Mouse (Mus musculus) heart, postnatal 0 days (tissue): ENCODE results near the gene Alyref. TPM values are rescaled to one million over a fixed set of nuclear protein-coding genes. Genes with fewer than 3 reads are reported as not detected.
A peak's percentile ranks its signal among the peaks of the same experiment; 100 is the strongest.

Experiments used
- ATAC-seq: fragments of 200-750 bp; cut with Nextera tagmentation; 2 replicates; pipeline ENCODE4 v1.8.0; 2017; ENCODE audit warnings: low read depth, moderate number of reproducible peaks, moderate library complexity; ENCODE audit not compliant: insufficient read depth
- DNase-seq: peaks from one replicate; pipeline ENCODE4 v3.0.0-alpha.2; 2016; ENCODE audit warnings: low spot score
- H3K27ac ChIP-seq: fragments of 300-500 bp; sonication (generic); 2 replicates; pipeline ENCODE4 v1.5.1; 2014; ENCODE audit warnings: low read depth, mild to moderate bottlenecking
- H3K27me3 ChIP-seq: fragments of 300-500 bp; sonication (generic); 2 replicates; pipeline ENCODE4 v1.6.1; 2014; ENCODE audit warnings: low read length, mixed read lengths; ENCODE audit not compliant: control insufficient read depth, insufficient read depth
- H3K36me3 ChIP-seq: fragments of 300-500 bp; sonication (generic); replicated peaks from 2 replicates; pipeline ENCODE4 v1.6.1; 2014; ENCODE audit warnings: low read length, mixed read lengths; ENCODE audit not compliant: control insufficient read depth, insufficient read depth
- H3K4me1 ChIP-seq: fragments of 300-500 bp; sonication (generic); 2 replicates; pipeline ENCODE4 v1.6.1; 2014; ENCODE audit warnings: antibody characterized with exemption; ENCODE audit not compliant: control insufficient read depth, insufficient read depth
- H3K4me2 ChIP-seq: fragments of 300-500 bp; sonication (generic); 2 replicates; pipeline ENCODE4 v1.6.1; 2014; ENCODE audit warnings: low read depth, mild to moderate bottlenecking, low read length, moderate library complexity
- H3K4me3 ChIP-seq: fragments of 300-500 bp; sonication (generic); 2 replicates; pipeline ENCODE4 v1.5.1; 2014; ENCODE audit warnings: low read depth, low read length
- H3K9ac ChIP-seq: fragments of 300-500 bp; sonication (generic); replicated peaks from 2 replicates; pipeline ENCODE4 v1.6.1; 2014; ENCODE audit warnings: low read depth, low read length, mixed read lengths
- H3K9me3 ChIP-seq: fragments of 300-500 bp; sonication (generic); replicated peaks from 2 replicates; pipeline ENCODE4 v1.6.1; 2016; ENCODE audit warnings: low read length; ENCODE audit not compliant: control insufficient read depth
- CTCF ChIP-seq: IDR thresholded peaks from 2 replicates; pipeline ENCODE4 v1.5.1; 2016; ENCODE audit warnings: antibody characterized with exemption, control low read depth, low read depth
- EP300 ChIP-seq: IDR thresholded peaks from 2 replicates; pipeline ENCODE4 v1.6.1; 2016; ENCODE audit warnings: antibody characterized with exemption, low read depth
- WGBS: fragments of 180-500 bp; shearing (Covaris S2); extraction: QIAGEN DNeasy Blood & Tissue Kit; methylation state at CpG from one replicate; pipeline ENCODE4 v1.1.7; 2014; 5-methylcytosine and 5-hydroxymethylcytosine counted together
- polyA plus RNA-seq: library from polyadenylated mRNA; unstranded; fragments of >200 nt; fragmentation: Nextera tagmentation; extraction: Ambion mirVana; gene quantifications from 2 replicates; pipeline ENCODE4 v1.2.1, GENCODE M21; 2015
- total RNA-seq: library from RNA; depleted of rRNA; stranded (reverse); fragments of >200 nt; gene quantifications from 2 replicates; pipeline ENCODE4 v1.2.3, GENCODE M21; 2014; ENCODE audit warnings: low replicate concordance

Alyref gene
- total and polyA plus RNA-seq, 2 experiments from 2014 or later, result 132 to 147 TPM

GRCm38 (mm10) chr11:120615606-120616203 lies 17.5 kb upstream of the Alyref start:
- Histone ChIP-seq H3K4me2 (no peak overlapping the region), H3K36me3 (peaks cover 59% of the 10 kb centered on the region)
- WGBS, result 90% methylated on average over 11 of the region's 11 CpGs

GRCm38 (mm10) chr11:120615167-120615566 lies 17.0 kb upstream of the Alyref start:
- H3K36me3 ChIP-seq, result peaks cover 58% of the 10 kb centered on the region

More at GRCm38 (mm10) chr11:120615606-120616203, 17.5 kb upstream of the Alyref start:
- H3K4me1 ChIP-seq, result peaks cover 12% of the 10 kb centered on the region
- H3K27me3 ChIP-seq, result no peaks in the 10 kb centered on the region
- no peak for ATAC-seq
- no peak overlapping the region for H3K4me3 ChIP-seq
- H3K27ac ChIP-seq, result no peak overlapping the region
- DNase-seq, result no peak
- TF ChIP-seq CTCF (no peak), EP300 (no peak)
- H3K9me3 ChIP-seq, result no peaks in the 10 kb centered on the region
- H3K9ac ChIP-seq, result no peak overlapping the region

DNA sequence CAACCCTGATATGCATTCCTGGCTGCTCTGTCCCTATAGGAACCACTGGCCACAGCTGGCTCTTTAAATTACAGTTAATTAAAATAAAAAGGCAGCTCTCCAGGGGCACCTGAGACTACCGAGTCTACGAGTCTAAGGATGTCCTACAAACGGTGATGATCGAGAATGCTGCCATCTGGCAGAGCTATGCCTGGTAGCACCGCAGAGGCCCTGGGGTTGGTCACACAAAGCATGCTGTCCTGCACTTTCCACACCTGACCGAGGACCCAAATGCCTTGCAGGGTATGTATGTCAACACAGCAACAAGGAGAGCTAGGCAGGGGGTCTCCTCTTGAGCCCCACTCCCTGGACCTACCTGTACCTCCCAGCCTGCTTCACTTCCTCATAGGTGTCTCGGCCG lies 15.8 kb upstream of the Alyref start:
- 74% methylated on average over 8 of the region's 8 CpGs for WGBS
- H3K27ac ChIP-seq, result no peak overlapping the region
- H3K9me3 ChIP-seq, result no peaks in the 10 kb centered on the region
- H3K4me3 ChIP-seq, result no peak overlapping the region
- no peak for DNase-seq
- TF ChIP-seq EP300, result no peak
- TF ChIP-seq CTCF, result no peak
- no peak overlapping the region for H3K4me2 ChIP-seq
- peaks cover 13% of the 10 kb centered on the region for H3K4me1 ChIP-seq
- no peaks in the 10 kb centered on the region for H3K27me3 ChIP-seq
- no peak for ATAC-seq
- no peak overlapping the region for H3K9ac ChIP-seq
- peaks cover 50% of the 10 kb centered on the region for H3K36me3 ChIP-seq

More at GRCm38 (mm10) chr11:120615167-120615566, 17.0 kb upstream of the Alyref start:
- H3K27ac ChIP-seq, result no peak overlapping the region
- WGBS, result 88% methylated on average over 6 of the region's 6 CpGs
- no peak for TF ChIP-seq CTCF
- no peak for TF ChIP-seq EP300
- no peak overlapping the region for H3K4me3 ChIP-seq
- H3K4me2 ChIP-seq, result no peak overlapping the region
- H3K4me1 ChIP-seq, result peaks cover 12% of the 10 kb centered on the region
- H3K9ac ChIP-seq, result no peak overlapping the region
- DNase-seq (no peak), ATAC-seq (no peak)
- H3K27me3 ChIP-seq, result no peaks in the 10 kb centered on the region
- H3K9me3 ChIP-seq, result no peaks in the 10 kb centered on the region

- Histone ChIP-seq H3K27ac (no peak overlapping the region), H3K36me3 (peaks cover 47% of the 10 kb centered on the region), H3K9ac (no peak overlapping the region), H3K4me1 (peaks cover 18% of the 10 kb centered on the region), H3K9me3 (no peaks in the 10 kb centered on the region), H3K4me2 (no peak overlapping the region), H3K27me3 (no peaks in the 10 kb centered on the region), H3K4me3 (no peak overlapping the region)
- TF ChIP-seq CTCF (no peak), EP300 (no peak)
- DNase-seq (no peak), ATAC-seq (no peak)
- WGBS, result 85% methylated on average over 10 of the region's 10 CpGs
These were observed 15.4 kb upstream of the Alyref start for GRCm38 (mm10) chr11:120613481-120613972.

GRCm38 (mm10) chr11:120612763-120613162 lies 14.6 kb upstream of the Alyref start:
- no peaks in the 10 kb centered on the region for H3K27me3 ChIP-seq
- DNase-seq (peak; percentile 57), ATAC-seq (peak; percentile 34; the same call in 1 of the 2 replicates)
- WGBS, result 36% methylated on average over 6 of the region's 6 CpGs
- H3K4me3 ChIP-seq, result no peak overlapping the region
- no peaks in the 10 kb centered on the region for H3K9me3 ChIP-seq
- H3K36me3 ChIP-seq, result peaks cover 41% of the 10 kb centered on the region
- peaks cover 25% of the 10 kb centered on the region for H3K4me1 ChIP-seq
- H3K9ac ChIP-seq, result no peak overlapping the region
- no peak for TF ChIP-seq EP300
- TF ChIP-seq CTCF, result peak; percentile 83
- no peak overlapping the region for H3K27ac ChIP-seq
- H3K4me2 ChIP-seq, result no peak overlapping the region
